Mouse (Mus musculus) limb, embryonic 11.5 days (tissue): ENCODE measurements around the gene Cobll1. TPM values are rescaled to one million over a fixed set of nuclear protein-coding genes. Genes with fewer than 3 reads are reported as not detected.
A peak's percentile ranks its signal among the peaks of the same experiment; 100 is the strongest.

Experiments
- ATAC-seq: fragments of 200-750 bp; cut with Nextera tagmentation; 2 replicates; pipeline ENCODE4 v1.8.0; 2017; ENCODE audit warnings: low read depth; ENCODE audit not compliant: insufficient number of reproducible peaks, low FRiP score, low TSS enrichment
- DNase-seq: peaks from one replicate; pipeline ENCODE4 v3.0.0-alpha.2; 2015; ENCODE audit warnings: low spot score
- H3K27ac ChIP-seq: fragments of 300-500 bp; sonication (generic); replicated peaks from 2 replicates; pipeline ENCODE4 v1.5.1; 2014; ENCODE audit warnings: low read depth, mild to moderate bottlenecking, low read length
- H3K27me3 ChIP-seq: fragments of 300-500 bp; sonication (generic); 2 replicates; pipeline ENCODE4 v1.6.1; 2014; ENCODE audit warnings: mild to moderate bottlenecking, low read length, mixed read lengths; ENCODE audit not compliant: control insufficient read depth, insufficient read depth
- H3K36me3 ChIP-seq: fragments of 300-500 bp; sonication (generic); 2 replicates; pipeline ENCODE4 v1.6.1; 2014; ENCODE audit warnings: mild to moderate bottlenecking, low read length, moderate library complexity, mixed read lengths; ENCODE audit not compliant: control insufficient read depth, insufficient read depth
- H3K4me1 ChIP-seq: fragments of 300-500 bp; sonication (generic); 2 replicates; pipeline ENCODE4 v1.6.1; 2014; ENCODE audit warnings: low read length, mixed read lengths; ENCODE audit not compliant: control insufficient read depth, insufficient read depth
- H3K4me2 ChIP-seq: fragments of 300-500 bp; sonication (generic); 2 replicates; pipeline ENCODE4 v1.6.1; 2014; ENCODE audit warnings: low read depth, mild to moderate bottlenecking, moderate library complexity; ENCODE audit not compliant: severe bottlenecking
- H3K4me3 ChIP-seq: fragments of 300-500 bp; sonication (generic); 2 replicates; pipeline ENCODE4 v1.5.1; 2014; ENCODE audit warnings: low read depth, low read length
- H3K9ac ChIP-seq: fragments of 300-500 bp; sonication (generic); 2 replicates; pipeline ENCODE4 v1.6.1; 2014; ENCODE audit warnings: mild to moderate bottlenecking, low read length
- H3K9me3 ChIP-seq: fragments of 300-500 bp; sonication (generic); 2 replicates; pipeline ENCODE4 v1.6.1; 2016; ENCODE audit warnings: low read length; ENCODE audit not compliant: control insufficient read depth
- WGBS: fragments of 180-500 bp; shearing (Covaris S2); extraction: QIAGEN DNeasy Blood & Tissue Kit; methylation state at CpG from one replicate; pipeline ENCODE4 v1.1.7; 2014; 5-methylcytosine and 5-hydroxymethylcytosine counted together
- polyA plus RNA-seq: library from polyadenylated mRNA; unstranded; fragments of >200 nt; fragmentation: Nextera tagmentation; extraction: Ambion mirVana; gene quantifications from 2 replicates; pipeline ENCODE4 v1.2.1, GENCODE M21; 2014

Gene Cobll1
- polyA plus RNA-seq, 1 experiment from 2014 or later: 1.6 TPM

GRCm38 (mm10) chr2:65187164-65187563 is 52.0 kb downstream of the Cobll1 start:
- ATAC-seq (no peak), DNase-seq (no peak)
- WGBS: 80% methylated on average over 3 of the region's 3 CpGs
- Histone ChIP-seq H3K4me2 (no peak overlapping the region), H3K36me3 (no peaks in the 10 kb centered on the region), H3K4me3 (no peak overlapping the region), H3K27me3 (no peaks in the 10 kb centered on the region), H3K4me1 (no peaks in the 10 kb centered on the region), H3K9ac (no peak overlapping the region), H3K9me3 (no peaks in the 10 kb centered on the region), H3K27ac (no peak overlapping the region)

- DNase-seq (no peak), ATAC-seq (no peak)
- no peak overlapping the region for H3K27ac ChIP-seq
- H3K9me3 ChIP-seq: no peaks in the 10 kb centered on the region
- no peaks in the 10 kb centered on the region for H3K27me3 ChIP-seq
- no peak overlapping the region for H3K4me2 ChIP-seq
- H3K36me3 ChIP-seq: no peaks in the 10 kb centered on the region
- no peak overlapping the region for H3K9ac ChIP-seq
- WGBS: 63% methylated on average over 2 of the region's 2 CpGs
- H3K4me1 ChIP-seq: peaks cover 8% of the 10 kb centered on the region
- H3K4me3 ChIP-seq: no peak overlapping the region
These were observed 56.5 kb downstream of the Cobll1 start for GRCm38 (mm10) chr2:65182747-65183146.

- no peaks in the 10 kb centered on the region for H3K9me3 ChIP-seq
- no peak overlapping the region for H3K9ac ChIP-seq
- H3K27me3 ChIP-seq: no peaks in the 10 kb centered on the region
- peaks cover 8% of the 10 kb centered on the region for H3K4me1 ChIP-seq
- no peak overlapping the region for H3K27ac ChIP-seq
- DNase-seq (no peak), ATAC-seq (no peak)
- H3K4me2 ChIP-seq: no peak overlapping the region
- no peaks in the 10 kb centered on the region for H3K36me3 ChIP-seq
- no peak overlapping the region for H3K4me3 ChIP-seq
- WGBS: 90% methylated on average over 8 of the region's 8 CpGs
These were observed 57.5 kb downstream of the Cobll1 start for GRCm38 (mm10) chr2:65181736-65182135.

GRCm38 (mm10) chr2:65181066-65181716 is 58.0 kb downstream of the Cobll1 start:
- Histone ChIP-seq H3K36me3 (no peaks in the 10 kb centered on the region), H3K4me2 (no peak overlapping the region), H3K27me3 (no peaks in the 10 kb centered on the region), H3K27ac (no peak overlapping the region), H3K4me1 (peaks cover 8% of the 10 kb centered on the region), H3K9me3 (no peaks in the 10 kb centered on the region), H3K4me3 (no peak overlapping the region), H3K9ac (no peak overlapping the region)
- DNase-seq (peak; percentile 67), ATAC-seq (no peak)
- 43% methylated on average over 9 of the region's 9 CpGs for WGBS

- 30% methylated on average over 5 of the region's 5 CpGs for WGBS
These were observed 63.6 kb downstream of the Cobll1 start for GRCm38 (mm10) chr2:65175645-65176044.

GRCm38 (mm10) chr2:65172071-65172470 is 67.1 kb downstream of the Cobll1 start:
- no peaks in the 10 kb centered on the region for H3K4me1 ChIP-seq
- no peaks in the 10 kb centered on the region for H3K9me3 ChIP-seq
- no peak for DNase-seq
- no peak overlapping the region for H3K9ac ChIP-seq
- H3K27ac ChIP-seq: no peak overlapping the region
- no peaks in the 10 kb centered on the region for H3K27me3 ChIP-seq
- no peak overlapping the region for H3K4me3 ChIP-seq
- ATAC-seq: no peak
- no peak overlapping the region for H3K4me2 ChIP-seq
- WGBS: 93% methylated on average over 6 of the region's 6 CpGs
- H3K36me3 ChIP-seq: no peaks in the 10 kb centered on the region

More at GRCm38 (mm10) chr2:65175645-65176044, 63.6 kb downstream of the Cobll1 start:
- Histone ChIP-seq H3K9ac (no peak overlapping the region), H3K27me3 (no peaks in the 10 kb centered on the region), H3K27ac (no peak overlapping the region), H3K4me3 (no peak overlapping the region), H3K4me1 (no peaks in the 10 kb centered on the region), H3K4me2 (no peak overlapping the region), H3K9me3 (no peaks in the 10 kb centered on the region), H3K36me3 (no peaks in the 10 kb centered on the region)
- no peak for ATAC-seq
- no peak for DNase-seq

- Histone ChIP-seq H3K9me3 (no peaks in the 10 kb centered on the region), H3K4me1 (no peaks in the 10 kb centered on the region), H3K9ac (no peak overlapping the region), H3K4me3 (no peak overlapping the region), H3K27me3 (no peaks in the 10 kb centered on the region), H3K27ac (no peak overlapping the region), H3K36me3 (no peaks in the 10 kb centered on the region), H3K4me2 (no peak overlapping the region)
- ATAC-seq (no peak), DNase-seq (no peak)
- WGBS: 67% methylated on average over 1 of the region's 1 CpGs
These were observed 67.7 kb downstream of the Cobll1 start for GRCm38 (mm10) chr2:65171516-65171915.

- no peak for DNase-seq
- Histone ChIP-seq H3K4me3 (no peak overlapping the region), H3K9ac (no peak overlapping the region), H3K27ac (no peak overlapping the region), H3K27me3 (no peaks in the 10 kb centered on the region), H3K4me2 (no peak overlapping the region), H3K9me3 (no peaks in the 10 kb centered on the region), H3K36me3 (no peaks in the 10 kb centered on the region), H3K4me1 (no peaks in the 10 kb centered on the region)
- WGBS: 86% methylated on average over 18 of the region's 18 CpGs
- ATAC-seq: no peak
These were observed 68.3 kb downstream of the Cobll1 start for GRCm38 (mm10) chr2:65170693-65171456.
